Mouse (Mus musculus) G1E (cell line): ENCODE data around the gene Gtpbp1.

Experiments used
- CTCF ChIP-seq: IDR thresholded peaks from 2 replicates; pipeline ENCODE4 v1.5.1; 2012; ENCODE audit warnings: low read depth, low read length, inconsistent platforms, mixed read lengths
- GATA1 ChIP-seq: IDR thresholded peaks from 2 replicates; pipeline ENCODE4 v1.6.1; 2012; ENCODE audit warnings: borderline replicate concordance, low read length, inconsistent platforms, mixed read lengths
- POLR2AphosphoS5 ChIP-seq: IDR thresholded peaks from 2 replicates; pipeline ENCODE4 v1.6.1; 2012; ENCODE audit warnings: low read depth, low read length, inconsistent platforms; ENCODE audit not compliant: insufficient replicate concordance
- TAL1 ChIP-seq: conservative IDR thresholded peaks from 2 replicates; pipeline ENCODE4 v1.6.1; 2012; ENCODE audit warnings: low read depth, low read length, inconsistent platforms, mixed read lengths

DNA sequence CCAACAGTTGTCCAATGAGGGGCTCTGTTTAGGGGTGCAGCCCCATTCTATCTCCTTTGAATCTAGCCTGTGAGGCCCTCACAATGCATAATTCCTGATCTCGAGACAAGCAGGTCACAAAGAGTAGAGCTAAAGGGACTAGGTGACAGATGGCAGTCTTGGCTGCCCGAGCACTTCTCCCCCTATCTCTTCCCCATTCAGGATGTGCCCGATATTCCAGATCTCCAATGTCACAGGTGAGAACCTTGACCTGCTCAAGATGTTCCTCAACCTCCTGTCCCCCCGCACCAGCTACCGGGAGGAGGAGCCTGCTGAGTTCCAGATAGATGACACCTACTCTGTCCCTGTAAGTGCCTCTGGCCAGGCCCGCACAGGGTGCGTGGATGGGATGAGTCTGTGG, 25.0 kb downstream of the Gtpbp1 start:
- TF ChIP-seq TAL1 = no peak
- no peak for TF ChIP-seq CTCF
- TF ChIP-seq POLR2AphosphoS5 = no peak
- TF ChIP-seq GATA1 = no peak
